Mouse (Mus musculus) midbrain, embryonic 15.5 days (tissue): ENCODE measurements around the gene E130309D02Rik. TPM values are rescaled to one million over a fixed set of nuclear protein-coding genes. Genes with fewer than 3 reads are reported as not detected.

Source experiments
- ATAC-seq: fragments of 200-750 bp; cut with Nextera tagmentation; replicated peaks from 2 replicates; pipeline ENCODE4 v1.8.0; 2017; ENCODE audit warnings: moderate TSS enrichment
- H3K27ac ChIP-seq: fragments of 300-500 bp; sonication (generic); 2 replicates; pipeline ENCODE4 v1.5.1; 2015; ENCODE audit warnings: mild to moderate bottlenecking, inconsistent platforms
- H3K27me3 ChIP-seq: fragments of 300-500 bp; sonication (generic); replicated peaks from 2 replicates; pipeline ENCODE4 v1.6.1; 2015; ENCODE audit warnings: inconsistent platforms
- H3K36me3 ChIP-seq: fragments of 300-500 bp; sonication (generic); replicated peaks from 2 replicates; pipeline ENCODE4 v1.6.1; 2015; ENCODE audit warnings: inconsistent platforms
- H3K4me1 ChIP-seq: fragments of 300-500 bp; sonication (generic); 2 replicates; pipeline ENCODE4 v1.6.1; 2015; ENCODE audit warnings: inconsistent platforms
- H3K4me2 ChIP-seq: fragments of 300-500 bp; sonication (generic); 2 replicates; pipeline ENCODE4 v1.6.1; 2015; ENCODE audit warnings: inconsistent platforms, mild to moderate bottlenecking, moderate library complexity
- H3K4me3 ChIP-seq: fragments of 300-500 bp; sonication (generic); 2 replicates; pipeline ENCODE4 v1.5.1; 2015; ENCODE audit warnings: mild to moderate bottlenecking, inconsistent platforms
- H3K9ac ChIP-seq: fragments of 300-500 bp; sonication (generic); 2 replicates; pipeline ENCODE4 v1.6.1; 2015; ENCODE audit warnings: mild to moderate bottlenecking, inconsistent platforms
- H3K9me3 ChIP-seq: fragments of 300-500 bp; sonication (generic); 2 replicates; pipeline ENCODE4 v1.6.1; 2016; ENCODE audit warnings: inconsistent platforms
- whole genome bisulfite sequencing: fragments of 180-500 bp; shearing (Covaris S2); methylation state at CpG from one replicate; pipeline ENCODE4 v1.1.7; 2015; ENCODE audit warnings: mixed read lengths; 5-methylcytosine and 5-hydroxymethylcytosine counted together
- polyA plus RNA-seq: library from polyadenylated mRNA; unstranded; fragments of >200 nt; fragmentation: Nextera tagmentation; extraction: Ambion mirVana; gene quantifications from 2 replicates; pipeline ENCODE4 v1.2.1, GENCODE M21; 2015

Gene E130309D02Rik
- polyA plus RNA-seq, 1 experiment from 2014 or later = 32.2 TPM

DNA sequence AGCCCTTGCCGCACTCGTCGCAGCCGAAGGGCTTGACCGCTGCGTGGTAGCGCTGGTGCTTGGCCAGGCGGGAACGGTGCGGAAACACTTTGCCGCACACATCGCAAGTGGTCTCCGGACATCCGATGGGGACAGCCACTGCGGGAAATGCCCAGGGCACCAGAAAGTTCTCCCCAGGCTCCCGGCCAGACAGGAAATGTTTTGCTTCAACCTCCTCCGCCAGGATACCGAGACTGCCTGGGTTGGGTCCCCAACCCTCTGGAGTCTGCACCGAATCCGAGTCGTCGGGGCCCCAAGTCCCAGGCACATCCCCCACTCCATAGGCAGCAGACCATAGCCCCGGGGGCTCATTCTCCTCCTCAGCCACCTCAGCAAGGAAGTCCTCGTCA, 60.0 kb downstream of the E130309D02Rik start:
- Histone ChIP-seq H3K9me3 (no peaks in the 10 kb centered on the region), H3K36me3 (peaks cover 36% of the 10 kb centered on the region), H3K9ac (no peak overlapping the region), H3K4me1 (peaks cover 14% of the 10 kb centered on the region), H3K27ac (no peak overlapping the region), H3K4me3 (no peak overlapping the region), H3K27me3 (peaks cover 50% of the 10 kb centered on the region), H3K4me2 (no peak overlapping the region)
- no peak for ATAC-seq
- WGBS = 29% methylated on average over 24 of the region's 24 CpGs

DNA sequence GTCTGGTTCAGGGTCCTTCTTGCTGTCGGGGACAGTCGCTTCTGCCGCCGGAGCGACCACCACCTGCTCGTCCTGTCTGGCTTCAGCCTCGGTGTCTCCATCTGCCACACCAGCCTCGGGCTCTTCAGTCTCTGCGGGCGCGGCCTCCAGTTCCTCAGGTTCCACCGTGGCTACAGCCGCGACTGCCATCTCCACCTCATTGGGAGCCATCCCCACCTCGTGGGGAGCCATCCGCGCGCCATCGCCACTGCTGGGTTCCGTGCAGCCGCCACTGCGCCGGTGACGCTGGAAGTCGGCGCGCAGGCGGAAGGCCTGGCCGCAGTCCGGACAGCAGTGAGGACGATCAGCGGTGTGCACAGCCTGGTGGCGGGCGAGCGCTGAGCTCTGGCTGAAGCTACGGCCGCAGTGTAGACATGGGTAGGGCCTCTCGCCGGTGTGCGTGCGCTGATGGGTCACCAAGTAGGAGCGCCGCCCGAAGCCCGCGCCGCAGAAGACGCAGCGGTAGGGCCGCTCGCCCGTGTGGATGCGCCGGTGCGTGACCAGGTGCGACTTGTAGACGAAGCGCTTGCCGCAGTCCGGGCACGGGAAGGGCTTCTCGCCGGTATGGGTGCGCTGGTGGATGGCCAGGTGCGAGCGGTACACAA, 60.6 kb downstream of the E130309D02Rik start:
- H3K36me3 ChIP-seq = peaks cover 31% of the 10 kb centered on the region

DNA sequence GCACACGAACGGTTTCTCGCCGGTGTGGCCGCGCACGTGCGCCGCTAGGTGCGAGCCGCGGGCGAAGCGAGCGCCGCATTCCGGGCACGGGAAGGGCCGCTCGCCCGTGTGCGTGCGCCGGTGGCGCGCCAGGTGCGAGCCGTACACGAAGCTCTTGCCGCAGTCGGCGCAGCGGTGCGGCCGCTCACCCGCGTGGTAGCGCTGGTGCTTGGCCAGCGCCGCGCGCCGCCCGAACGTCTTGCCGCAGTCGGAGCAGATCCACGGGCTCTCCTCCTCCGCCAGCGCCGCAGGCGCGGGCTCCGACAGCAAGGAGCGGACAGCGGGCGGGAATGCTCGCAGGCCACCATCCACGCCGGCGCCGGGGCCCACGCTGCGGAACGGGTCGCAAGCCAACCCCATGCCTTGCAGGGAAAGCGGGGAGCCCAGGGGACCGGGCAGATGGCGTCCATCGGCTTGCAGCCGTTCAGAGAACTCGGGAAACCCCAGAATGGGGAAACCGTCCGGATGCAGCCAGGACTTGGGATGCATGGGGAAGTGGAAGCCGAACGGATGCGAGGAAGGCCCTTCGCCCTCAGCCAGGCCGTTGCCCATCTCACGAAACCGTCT, 61.2 kb downstream of the E130309D02Rik start:
- ATAC-seq = no peak
- peak overlapping the region; percentile 39 for H3K4me2 ChIP-seq
- H3K4me1 ChIP-seq = peaks cover 14% of the 10 kb centered on the region
- H3K9me3 ChIP-seq = no peaks in the 10 kb centered on the region
- no peak overlapping the region for H3K9ac ChIP-seq
- no peak overlapping the region for H3K27ac ChIP-seq
- H3K27me3 ChIP-seq = peaks cover 50% of the 10 kb centered on the region
- peak overlapping the region; percentile 25 for H3K4me3 ChIP-seq
- H3K36me3 ChIP-seq = peaks cover 28% of the 10 kb centered on the region
- WGBS = 7% methylated on average over 81 of the region's 81 CpGs

More for the DNA sequence above, 60.6 kb downstream of the E130309D02Rik start:
- Histone ChIP-seq H3K4me2 (no peak overlapping the region), H3K9ac (no peak overlapping the region), H3K4me3 (no peak overlapping the region), H3K9me3 (no peaks in the 10 kb centered on the region), H3K27ac (no peak overlapping the region), H3K4me1 (peaks cover 14% of the 10 kb centered on the region), H3K27me3 (peaks cover 50% of the 10 kb centered on the region)
- ATAC-seq = no peak
- 11% methylated on average over 61 of the region's 66 CpGs for WGBS

DNA sequence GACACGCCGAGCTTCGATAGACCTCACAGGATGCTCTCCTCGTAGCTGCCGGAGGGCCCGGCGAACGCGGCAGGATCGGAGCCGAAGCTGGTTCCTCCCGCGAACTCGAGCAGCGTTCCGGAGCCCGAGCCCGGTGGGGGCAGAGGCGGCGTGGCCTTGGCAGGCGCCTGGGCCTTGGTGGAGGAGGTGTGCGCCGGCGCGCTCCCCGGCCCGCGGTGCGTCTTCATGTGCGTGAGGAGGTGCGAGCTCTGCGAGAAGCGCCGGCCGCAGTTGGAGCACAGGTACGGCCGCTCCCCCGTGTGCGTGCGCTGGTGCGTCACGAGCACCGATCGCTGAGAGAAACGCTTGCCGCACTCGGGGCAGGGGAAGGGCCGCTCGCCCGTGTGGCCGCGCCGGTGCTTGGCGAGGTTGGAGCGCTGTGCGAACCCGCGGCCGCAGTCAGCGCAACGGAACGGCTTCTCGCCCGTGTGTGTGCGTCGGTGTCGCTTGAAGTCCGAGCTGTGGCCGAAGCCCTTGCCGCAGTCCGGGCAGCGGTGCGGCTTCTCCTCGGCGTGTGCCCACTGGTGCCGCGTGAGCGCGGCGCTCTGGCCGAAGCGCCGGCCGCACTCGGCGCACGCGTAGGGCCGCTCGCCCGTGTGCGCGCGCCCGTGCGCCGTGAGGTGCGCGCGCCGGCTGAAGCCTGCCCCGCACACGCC, 61.8 kb downstream of the E130309D02Rik start:
- no peaks in the 10 kb centered on the region for H3K9me3 ChIP-seq
- no peak for ATAC-seq
- H3K4me2 ChIP-seq = peak overlapping the region; percentile 39
- H3K27me3 ChIP-seq = peaks cover 46% of the 10 kb centered on the region
- no peak overlapping the region for H3K9ac ChIP-seq
- H3K4me3 ChIP-seq = peak overlapping the region; percentile 25
- peaks cover 28% of the 10 kb centered on the region for H3K36me3 ChIP-seq
- no peak overlapping the region for H3K27ac ChIP-seq
- 8% methylated on average over 91 of the region's 103 CpGs for WGBS
- H3K4me1 ChIP-seq = peaks cover 14% of the 10 kb centered on the region

DNA sequence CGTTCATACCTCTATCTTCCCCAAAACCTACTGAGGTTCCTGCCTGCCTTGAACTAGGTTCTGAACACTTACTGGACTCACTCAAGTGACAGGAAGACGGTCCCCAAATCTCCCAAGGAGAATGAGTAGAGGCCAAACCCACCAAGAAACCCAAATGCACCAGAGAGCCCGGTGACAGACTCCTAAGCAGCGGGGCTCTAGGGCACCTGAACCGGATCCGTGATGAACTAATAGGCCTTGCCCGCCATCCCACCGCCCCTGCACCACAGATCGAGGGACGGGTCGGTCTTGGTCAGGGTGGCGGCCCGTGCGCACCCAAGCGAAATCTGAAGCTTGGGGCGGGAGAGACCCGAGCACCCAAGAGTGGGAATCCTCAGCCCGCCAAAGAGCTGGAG, 62.4 kb downstream of the E130309D02Rik start:
- Histone ChIP-seq H3K4me3 (no peak overlapping the region), H3K27me3 (peaks cover 41% of the 10 kb centered on the region), H3K9ac (no peak overlapping the region), H3K4me1 (peaks cover 14% of the 10 kb centered on the region), H3K9me3 (no peaks in the 10 kb centered on the region), H3K36me3 (peaks cover 24% of the 10 kb centered on the region), H3K27ac (no peak overlapping the region), H3K4me2 (no peak overlapping the region)
- 45% methylated on average over 18 of the region's 18 CpGs for WGBS
- ATAC-seq = no peak

DNA sequence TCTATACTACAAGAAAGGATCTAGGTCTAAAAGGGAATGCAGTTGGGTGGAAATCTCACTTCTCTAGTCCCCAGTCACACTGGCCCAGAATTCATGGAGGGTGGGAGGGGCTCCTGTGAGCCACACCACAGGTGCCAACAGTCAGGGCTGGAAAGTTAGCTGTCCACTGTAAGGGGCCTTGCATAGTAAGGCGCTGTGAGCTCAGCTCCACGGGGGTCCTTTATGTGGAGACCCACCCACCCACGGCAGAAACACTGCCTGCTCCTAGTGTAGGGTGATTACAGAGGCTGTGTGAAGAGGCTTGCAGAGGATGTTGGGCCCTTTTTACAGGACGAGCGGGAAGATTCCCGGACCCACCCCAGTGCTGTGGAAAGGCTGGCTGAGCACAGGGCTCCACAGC, 63.1 kb downstream of the E130309D02Rik start:
- H3K36me3 ChIP-seq = peaks cover 24% of the 10 kb centered on the region
- ATAC-seq = no peak

More for the DNA sequence above, 63.1 kb downstream of the E130309D02Rik start:
- Histone ChIP-seq H3K4me1 (peaks cover 14% of the 10 kb centered on the region), H3K9ac (no peak overlapping the region), H3K27ac (no peak overlapping the region), H3K4me2 (no peak overlapping the region), H3K27me3 (peaks cover 33% of the 10 kb centered on the region), H3K4me3 (no peak overlapping the region), H3K9me3 (no peaks in the 10 kb centered on the region)
- 50% methylated on average over 6 of the region's 6 CpGs for WGBS

Other genes starting within 250 kb of the E130309D02Rik start
- gene Rnf216, start 202.4 kb downstream of the E130309D02Rik start, polyA plus RNA-seq = 30.6 and 33.6 TPM in 2 replicates
- 0.04 TPM in 1 of 2 replicates, not detected in the other for gene Olfr718-ps1, start 167.8 kb downstream of the E130309D02Rik start, polyA plus RNA-seq
- 14.9 and 16.1 TPM in 2 replicates for gene Rbak, start 134.6 kb downstream of the E130309D02Rik start, polyA plus RNA-seq
- not detected in 2 replicates for gene Spdye4b, start 134.3 kb downstream of the E130309D02Rik start, polyA plus RNA-seq
- not detected in 2 replicates for gene Spdye4a, start 88.5 kb downstream of the E130309D02Rik start, polyA plus RNA-seq
- 22.5 and 22.8 TPM in 2 replicates for gene Zfp12, start 80.2 kb downstream of the E130309D02Rik start, polyA plus RNA-seq
- 14.0 and 15.0 TPM in 2 replicates for gene Zfp316, start 45.3 kb downstream of the E130309D02Rik start, polyA plus RNA-seq
- gene Zfp853, start 21.7 kb downstream of the E130309D02Rik start, polyA plus RNA-seq = 0.19 and 0.34 TPM in 2 replicates
- 73.5 and 79.0 TPM in 2 replicates for gene Zdhhc4, start 13.9 kb upstream of the E130309D02Rik start, polyA plus RNA-seq
- gene Grid2ip, start 42.0 kb upstream of the E130309D02Rik start, polyA plus RNA-seq = 0.33 and 0.44 TPM in 2 replicates
- 123 TPM in 2 replicates for gene Kdelr2, start 88.5 kb upstream of the E130309D02Rik start, polyA plus RNA-seq
- 22.6 and 23.3 TPM in 2 replicates for gene Daglb, start 149.2 kb upstream of the E130309D02Rik start, polyA plus RNA-seq
- 389 and 397 TPM in 2 replicates for gene Rac1, start 212.7 kb upstream of the E130309D02Rik start, polyA plus RNA-seq